Mouse (Mus musculus): ENCODE data around the gene Chrna7. TPM values are rescaled to one million over a fixed set of nuclear protein-coding genes. Genes with fewer than 3 reads are reported as not detected.

Gene Chrna7
- polyA plus RNA-seq, 1 experiment: 0.05 TPM

GRCm38 (mm10) chr7:63153239-63153638 lies 59.1 kb downstream of the Chrna7 start:
- 74% methylated on average over 1 of the region's 1 CpGs for WGBS
- no peak for DNase-seq
- no peaks in the 10 kb centered on the region for H3K36me3 ChIP-seq (ENCODE audit: control insufficient read depth, insufficient read depth, low read length)
- no peak overlapping the region for H3K27ac ChIP-seq (ENCODE audit: control insufficient read depth, insufficient read depth, low read length)
- H3K4me1 ChIP-seq (replicated peaks; ENCODE audit: control insufficient read depth, insufficient read depth, low read length): no peaks in the 10 kb centered on the region
- TF ChIP-seq CTCF (IDR thresholded peaks at IDR 0.05; ENCODE audit: borderline replicate concordance, control insufficient read depth, extremely low read depth, insufficient read depth, low read length, poor library complexity) (no peak), POLR2A (IDR thresholded peaks at IDR 0.05; ENCODE audit: control insufficient read depth, extremely low read depth, insufficient read depth, low read length, poor library complexity) (no peak)
- H3K27me3 ChIP-seq (ENCODE audit: control insufficient read depth, insufficient read depth, low read length): no peaks in the 10 kb centered on the region
- no peak overlapping the region for H3K4me3 ChIP-seq (ENCODE audit: control insufficient read depth, insufficient read depth, low read length)

- Histone ChIP-seq H3K4me3 (ENCODE audit: control insufficient read depth, insufficient read depth, low read length) (no peak overlapping the region), H3K27ac (ENCODE audit: control insufficient read depth, insufficient read depth, low read length) (no peak overlapping the region), H3K36me3 (ENCODE audit: control insufficient read depth, insufficient read depth, low read length) (no peaks in the 10 kb centered on the region), H3K27me3 (ENCODE audit: control insufficient read depth, insufficient read depth, low read length) (no peaks in the 10 kb centered on the region), H3K4me1 (replicated peaks; ENCODE audit: control insufficient read depth, insufficient read depth, low read length) (no peaks in the 10 kb centered on the region)
- TF ChIP-seq CTCF (IDR thresholded peaks at IDR 0.05; ENCODE audit: borderline replicate concordance, control insufficient read depth, extremely low read depth, insufficient read depth, low read length, poor library complexity): no peak
- TF ChIP-seq POLR2A (IDR thresholded peaks at IDR 0.05; ENCODE audit: control insufficient read depth, extremely low read depth, insufficient read depth, low read length, poor library complexity): no peak
- no peak for DNase-seq
- 79% methylated on average over 3 of the region's 3 CpGs for WGBS
Observed at GRCm38 (mm10) chr7:63148740-63149139, 63.6 kb downstream of the Chrna7 start.

GRCm38 (mm10) chr7:63148321-63148720 lies 64.0 kb downstream of the Chrna7 start:
- 85% methylated on average over 5 of the region's 5 CpGs for WGBS
- H3K36me3 ChIP-seq (ENCODE audit: control insufficient read depth, insufficient read depth, low read length): no peaks in the 10 kb centered on the region
- H3K27me3 ChIP-seq (ENCODE audit: control insufficient read depth, insufficient read depth, low read length): no peaks in the 10 kb centered on the region
- H3K4me3 ChIP-seq (ENCODE audit: control insufficient read depth, insufficient read depth, low read length): no peak overlapping the region
- H3K4me1 ChIP-seq (replicated peaks; ENCODE audit: control insufficient read depth, insufficient read depth, low read length): no peaks in the 10 kb centered on the region
- H3K27ac ChIP-seq (ENCODE audit: control insufficient read depth, insufficient read depth, low read length): no peak overlapping the region
- DNase-seq: no peak
- TF ChIP-seq POLR2A (IDR thresholded peaks at IDR 0.05; ENCODE audit: control insufficient read depth, extremely low read depth, insufficient read depth, low read length, poor library complexity): no peak
- no peak for TF ChIP-seq CTCF (IDR thresholded peaks at IDR 0.05; ENCODE audit: borderline replicate concordance, control insufficient read depth, extremely low read depth, insufficient read depth, low read length, poor library complexity)

- no peak overlapping the region for H3K27ac ChIP-seq (ENCODE audit: control insufficient read depth, insufficient read depth, low read length)
- no peak for DNase-seq
- H3K4me3 ChIP-seq (ENCODE audit: control insufficient read depth, insufficient read depth, low read length): no peak overlapping the region
- H3K4me1 ChIP-seq (replicated peaks; ENCODE audit: control insufficient read depth, insufficient read depth, low read length): no peaks in the 10 kb centered on the region
- no peaks in the 10 kb centered on the region for H3K36me3 ChIP-seq (ENCODE audit: control insufficient read depth, insufficient read depth, low read length)
- WGBS: 74% methylated on average over 2 of the region's 2 CpGs
- no peaks in the 10 kb centered on the region for H3K27me3 ChIP-seq (ENCODE audit: control insufficient read depth, insufficient read depth, low read length)
- TF ChIP-seq CTCF (IDR thresholded peaks at IDR 0.05; ENCODE audit: borderline replicate concordance, control insufficient read depth, extremely low read depth, insufficient read depth, low read length, poor library complexity): no peak
- TF ChIP-seq POLR2A (IDR thresholded peaks at IDR 0.05; ENCODE audit: control insufficient read depth, extremely low read depth, insufficient read depth, low read length, poor library complexity): no peak
Observed at GRCm38 (mm10) chr7:63122547-63122946, 89.8 kb downstream of the Chrna7 start.

GRCm38 (mm10) chr7:63113671-63114070 lies 98.7 kb downstream of the Chrna7 start:
- WGBS: 42% methylated on average over 2 of the region's 2 CpGs
- TF ChIP-seq POLR2A (IDR thresholded peaks at IDR 0.05; ENCODE audit: control insufficient read depth, extremely low read depth, insufficient read depth, low read length, poor library complexity): no peak
- no peak for TF ChIP-seq CTCF (IDR thresholded peaks at IDR 0.05; ENCODE audit: borderline replicate concordance, control insufficient read depth, extremely low read depth, insufficient read depth, low read length, poor library complexity)
- Histone ChIP-seq H3K27me3 (ENCODE audit: control insufficient read depth, insufficient read depth, low read length) (no peaks in the 10 kb centered on the region), H3K4me1 (replicated peaks; ENCODE audit: control insufficient read depth, insufficient read depth, low read length) (no peaks in the 10 kb centered on the region), H3K27ac (ENCODE audit: control insufficient read depth, insufficient read depth, low read length) (no peak overlapping the region), H3K4me3 (ENCODE audit: control insufficient read depth, insufficient read depth, low read length) (no peak overlapping the region), H3K36me3 (ENCODE audit: control insufficient read depth, insufficient read depth, low read length) (no peaks in the 10 kb centered on the region)
- no peak for DNase-seq

GRCm38 (mm10) chr7:63113252-63113651 lies 99.1 kb downstream of the Chrna7 start:
- no peak overlapping the region for H3K4me3 ChIP-seq (ENCODE audit: control insufficient read depth, insufficient read depth, low read length)
- 84% methylated on average over 2 of the region's 2 CpGs for WGBS
- H3K4me1 ChIP-seq (replicated peaks; ENCODE audit: control insufficient read depth, insufficient read depth, low read length): no peaks in the 10 kb centered on the region
- TF ChIP-seq CTCF (IDR thresholded peaks at IDR 0.05; ENCODE audit: borderline replicate concordance, control insufficient read depth, extremely low read depth, insufficient read depth, low read length, poor library complexity): no peak
- no peak for TF ChIP-seq POLR2A (IDR thresholded peaks at IDR 0.05; ENCODE audit: control insufficient read depth, extremely low read depth, insufficient read depth, low read length, poor library complexity)
- no peaks in the 10 kb centered on the region for H3K27me3 ChIP-seq (ENCODE audit: control insufficient read depth, insufficient read depth, low read length)
- no peaks in the 10 kb centered on the region for H3K36me3 ChIP-seq (ENCODE audit: control insufficient read depth, insufficient read depth, low read length)
- H3K27ac ChIP-seq (ENCODE audit: control insufficient read depth, insufficient read depth, low read length): no peak overlapping the region
- no peak for DNase-seq

- DNase-seq: no peak
- H3K36me3 ChIP-seq (ENCODE audit: control insufficient read depth, insufficient read depth, low read length): no peaks in the 10 kb centered on the region
- TF ChIP-seq CTCF (IDR thresholded peaks at IDR 0.05; ENCODE audit: borderline replicate concordance, control insufficient read depth, extremely low read depth, insufficient read depth, low read length, poor library complexity) (no peak), POLR2A (IDR thresholded peaks at IDR 0.05; ENCODE audit: control insufficient read depth, extremely low read depth, insufficient read depth, low read length, poor library complexity) (no peak)
- no peaks in the 10 kb centered on the region for H3K4me1 ChIP-seq (replicated peaks; ENCODE audit: control insufficient read depth, insufficient read depth, low read length)
- WGBS: 65% methylated on average over 4 of the region's 4 CpGs
- H3K4me3 ChIP-seq (ENCODE audit: control insufficient read depth, insufficient read depth, low read length): no peak overlapping the region
- H3K27ac ChIP-seq (ENCODE audit: control insufficient read depth, insufficient read depth, low read length): no peak overlapping the region
- no peaks in the 10 kb centered on the region for H3K27me3 ChIP-seq (ENCODE audit: control insufficient read depth, insufficient read depth, low read length)
Observed at GRCm38 (mm10) chr7:63109348-63109747, 103.0 kb downstream of the Chrna7 start.
